Mouse (Mus musculus): ENCODE data around the gene Arl13b.

DNA sequence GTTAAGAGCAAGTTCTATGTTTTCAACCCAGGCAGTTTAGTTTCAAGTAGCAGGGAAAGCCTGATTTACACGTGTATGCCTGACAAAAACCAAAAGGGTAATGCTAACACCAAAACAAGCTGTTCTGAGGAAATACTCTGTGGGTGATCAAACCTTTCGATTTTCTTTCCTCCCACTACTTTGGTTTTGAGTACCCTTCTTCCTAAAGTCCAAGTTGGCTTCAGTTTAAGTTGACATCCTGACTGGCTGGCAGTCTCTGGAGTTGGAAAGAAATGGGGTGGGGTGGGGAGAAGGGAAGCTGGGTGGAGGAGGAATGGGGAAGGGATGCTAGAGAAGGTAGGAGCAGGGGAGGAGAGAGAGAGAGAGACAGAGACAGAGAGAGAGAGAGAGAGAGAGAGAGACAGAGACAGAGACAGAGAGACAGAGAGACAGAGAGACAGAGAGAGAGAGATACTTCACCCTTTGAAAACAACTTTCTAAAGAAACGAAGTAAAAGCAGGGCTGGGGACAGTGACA is 6.8 kb upstream of the Arl13b start:
- no peak for TF ChIP-seq CTCF (IDR thresholded peaks at IDR 0.05; ENCODE audit: low read depth, low read length)
- TF ChIP-seq GATA1 (IDR thresholded peaks at IDR 0.05; ENCODE audit: borderline replicate concordance, low read length) = no peak
- TF ChIP-seq TAL1 (conservative IDR thresholded peaks at IDR 0.05; ENCODE audit: low read depth, low read length) = no peak
